Mouse (Mus musculus) embryonic facial prominence, embryonic 11.5 days (tissue): Measurements from ENCODE around the gene Btaf1. TPM values are rescaled to one million over a fixed set of nuclear protein-coding genes. Genes with fewer than 3 reads are reported as not detected.

Source experiments
- ATAC-seq: fragments of 200-750 bp; cut with Nextera tagmentation; replicated peaks from 2 replicates; pipeline ENCODE4 v1.8.0; 2017; ENCODE audit warnings: low read depth; ENCODE audit not compliant: insufficient number of reproducible peaks, low FRiP score, low TSS enrichment
- DNase-seq: peaks from one replicate; pipeline ENCODE4 v3.0.0-alpha.2; 2015; ENCODE audit warnings: low spot score
- H3K27ac ChIP-seq: fragments of 300-500 bp; sonication (generic); replicated peaks from 2 replicates; pipeline ENCODE4 v1.5.1; 2014; ENCODE audit warnings: mild to moderate bottlenecking, low read depth, low read length, control low read depth
- H3K27me3 ChIP-seq: fragments of 300-500 bp; sonication (generic); 2 replicates; pipeline ENCODE4 v1.6.1; 2014; ENCODE audit warnings: mild to moderate bottlenecking, low read length, moderate library complexity, mixed read lengths; ENCODE audit not compliant: control insufficient read depth, insufficient read depth
- H3K36me3 ChIP-seq: fragments of 300-500 bp; sonication (generic); replicated peaks from 2 replicates; pipeline ENCODE4 v1.6.1; 2014; ENCODE audit warnings: low read depth, mild to moderate bottlenecking, low read length, moderate library complexity, mixed read lengths; ENCODE audit not compliant: control insufficient read depth, insufficient read depth
- H3K4me1 ChIP-seq: fragments of 300-500 bp; sonication (generic); 2 replicates; pipeline ENCODE4 v1.6.1; 2014; ENCODE audit warnings: low read length, mixed read lengths; ENCODE audit not compliant: control insufficient read depth, insufficient read depth
- H3K4me2 ChIP-seq: fragments of 300-500 bp; sonication (generic); 2 replicates; pipeline ENCODE4 v1.6.1; 2014; ENCODE audit warnings: low read depth, mild to moderate bottlenecking, control low read depth, low read length, moderate library complexity
- H3K4me3 ChIP-seq: fragments of 300-500 bp; sonication (generic); 2 replicates; pipeline ENCODE4 v1.5.1; 2014; ENCODE audit warnings: low read depth, low read length, control low read depth
- H3K9ac ChIP-seq: fragments of 300-500 bp; sonication (generic); replicated peaks from 2 replicates; pipeline ENCODE4 v1.6.1; 2014; ENCODE audit warnings: mild to moderate bottlenecking, control low read depth, low read length
- H3K9me3 ChIP-seq: fragments of 300-500 bp; sonication (generic); replicated peaks from 2 replicates; pipeline ENCODE4 v1.6.1; 2016; ENCODE audit warnings: mild to moderate bottlenecking, low read length, inconsistent platforms, mixed read lengths; ENCODE audit not compliant: control insufficient read depth
- WGBS: fragments of 180-500 bp; shearing (Covaris S2); extraction: QIAGEN DNeasy Blood & Tissue Kit; methylation state at CpG from one replicate; pipeline ENCODE4 v1.1.7; 2014; 5-methylcytosine and 5-hydroxymethylcytosine counted together
- polyA plus RNA-seq: library from polyadenylated mRNA; unstranded; fragments of >200 nt; fragmentation: Nextera tagmentation; extraction: Ambion mirVana; gene quantifications from 2 replicates; pipeline ENCODE4 v1.2.1, GENCODE M21; 2014

Gene Btaf1
- polyA plus RNA-seq, 1 experiment from 2014 or later = 17.9 TPM

DNA sequence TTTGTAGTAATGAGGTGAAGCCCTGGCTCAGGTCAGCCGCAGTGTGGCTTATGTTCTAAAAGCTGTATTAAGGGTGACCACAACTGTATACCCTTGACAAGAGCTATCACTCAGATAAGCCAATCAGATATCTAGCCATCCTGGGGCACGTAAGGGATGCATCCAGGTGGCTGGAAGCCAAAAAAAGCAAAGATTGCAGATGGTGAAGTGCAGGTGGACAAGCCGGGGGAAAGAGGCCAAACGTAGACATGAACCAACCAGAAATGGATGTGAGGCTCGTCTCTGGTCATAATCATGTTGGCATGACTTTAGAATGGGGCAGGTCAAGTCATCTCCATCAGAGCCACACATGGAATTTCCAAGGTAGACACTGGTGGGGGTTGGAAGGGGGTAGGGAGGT, 105.6 kb downstream of the Btaf1 start:
- no peak for ATAC-seq
- H3K9ac ChIP-seq = no peak overlapping the region
- H3K36me3 ChIP-seq = no peaks in the 10 kb centered on the region
- 87% methylated on average over 5 of the region's 5 CpGs for WGBS
- DNase-seq = no peak
- no peaks in the 10 kb centered on the region for H3K4me1 ChIP-seq
- H3K4me2 ChIP-seq = no peak overlapping the region
- no peak overlapping the region for H3K27ac ChIP-seq
- no peak overlapping the region for H3K4me3 ChIP-seq
- H3K9me3 ChIP-seq = no peaks in the 10 kb centered on the region
- H3K27me3 ChIP-seq = no peaks in the 10 kb centered on the region

DNA sequence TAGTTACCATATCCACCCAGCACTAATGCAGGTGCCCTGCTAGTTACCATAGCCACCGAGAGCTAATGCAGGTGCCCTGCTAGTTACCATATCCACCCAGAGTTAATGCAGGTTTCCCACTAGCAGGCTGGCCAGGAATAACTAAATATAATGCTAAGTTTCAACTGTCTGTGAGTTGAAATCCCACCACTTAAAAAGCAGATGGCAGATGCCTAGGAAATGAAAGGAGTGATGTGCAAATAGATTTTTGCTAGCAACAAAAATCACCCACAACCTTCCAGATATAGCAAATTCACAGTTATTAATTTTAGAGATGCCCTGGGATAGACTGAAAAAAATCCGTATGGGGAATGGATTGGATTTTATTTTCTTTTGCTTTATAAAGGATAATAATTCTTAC, 106.5 kb downstream of the Btaf1 start:
- H3K36me3 ChIP-seq = no peaks in the 10 kb centered on the region
- no peaks in the 10 kb centered on the region for H3K27me3 ChIP-seq
- DNase-seq (no peak), ATAC-seq (no peak)
- H3K27ac ChIP-seq = no peak overlapping the region
- H3K9me3 ChIP-seq = no peaks in the 10 kb centered on the region
- no peaks in the 10 kb centered on the region for H3K4me1 ChIP-seq
- H3K9ac ChIP-seq = no peak overlapping the region
- H3K4me3 ChIP-seq = no peak overlapping the region
- 85% methylated on average over 2 of the region's 2 CpGs for WGBS
- H3K4me2 ChIP-seq = no peak overlapping the region

DNA sequence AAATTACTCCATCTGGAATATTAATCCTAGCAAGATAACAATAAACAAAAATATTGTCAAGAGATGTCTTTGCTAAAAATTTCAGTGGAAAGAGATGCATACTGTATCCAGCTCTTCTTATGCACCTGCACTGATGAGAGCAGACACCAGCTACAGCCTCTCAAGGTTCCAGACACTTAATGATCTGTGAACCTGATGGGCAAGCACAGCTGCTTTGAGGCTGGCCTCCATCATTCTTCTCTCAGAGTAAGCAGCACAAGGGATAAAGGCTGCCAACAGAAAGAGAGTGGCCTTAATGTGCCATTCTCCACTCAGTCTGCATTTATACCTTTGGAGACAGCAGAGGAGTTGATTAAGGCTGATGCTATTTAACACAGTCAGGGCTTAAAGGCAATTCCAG, 115.0 kb downstream of the Btaf1 start:
- H3K27me3 ChIP-seq = no peaks in the 10 kb centered on the region
- H3K9me3 ChIP-seq = no peaks in the 10 kb centered on the region
- H3K4me1 ChIP-seq = no peaks in the 10 kb centered on the region
- H3K4me2 ChIP-seq = no peak overlapping the region
- H3K9ac ChIP-seq = no peak overlapping the region
- no peak overlapping the region for H3K4me3 ChIP-seq
- no peak overlapping the region for H3K27ac ChIP-seq
- no peak for DNase-seq
- H3K36me3 ChIP-seq = no peaks in the 10 kb centered on the region
- ATAC-seq = no peak

DNA sequence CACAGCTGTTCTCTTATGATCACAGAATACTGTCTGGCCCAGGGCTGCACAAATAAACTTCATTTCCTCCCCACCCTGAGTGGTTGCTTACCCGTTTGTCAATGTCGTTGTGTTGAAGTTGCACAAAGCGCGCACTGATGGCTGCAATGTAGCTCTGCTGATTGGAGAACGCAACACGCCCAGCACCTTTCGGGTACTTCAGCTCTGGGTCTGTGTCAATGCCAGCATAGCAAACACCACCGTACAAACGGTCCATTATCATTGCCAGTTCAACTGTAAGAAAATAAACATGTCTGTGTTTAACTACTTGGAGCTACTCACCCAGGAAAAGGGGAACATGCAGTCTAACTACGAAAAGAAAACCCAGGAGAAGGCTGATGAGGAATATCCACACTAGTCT, 118.6 kb downstream of the Btaf1 start:
- Histone ChIP-seq H3K4me3 (no peak overlapping the region), H3K4me1 (no peaks in the 10 kb centered on the region), H3K4me2 (no peak overlapping the region), H3K27ac (no peak overlapping the region), H3K9ac (no peak overlapping the region), H3K27me3 (no peaks in the 10 kb centered on the region), H3K36me3 (no peaks in the 10 kb centered on the region), H3K9me3 (no peaks in the 10 kb centered on the region)
- 92% methylated on average over 10 of the region's 10 CpGs for WGBS
- no peak for ATAC-seq
- DNase-seq = no peak

DNA sequence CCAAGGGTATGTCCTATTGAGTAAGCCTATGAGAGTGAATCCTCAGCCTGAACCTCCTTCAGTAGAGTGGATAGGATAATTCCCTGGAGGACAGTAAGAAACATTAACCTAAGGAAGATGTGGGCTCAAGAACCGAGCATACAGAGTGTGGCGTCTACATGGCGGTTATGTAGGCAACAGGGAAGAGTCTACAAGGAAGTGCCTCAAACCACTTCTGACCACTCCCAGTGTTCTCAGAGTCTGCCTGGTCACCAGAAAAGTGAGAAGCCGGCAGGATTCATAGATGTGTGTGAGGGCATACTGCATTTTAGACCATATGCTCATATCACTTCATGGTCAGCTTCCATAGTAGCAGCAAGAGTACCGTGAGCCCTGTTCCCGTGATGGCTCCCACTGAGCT, 122.6 kb downstream of the Btaf1 start:
- 90% methylated on average over 6 of the region's 6 CpGs for WGBS
- no peak for ATAC-seq
- Histone ChIP-seq H3K36me3 (no peaks in the 10 kb centered on the region), H3K9ac (no peak overlapping the region), H3K27ac (no peak overlapping the region), H3K4me3 (no peak overlapping the region), H3K4me1 (no peaks in the 10 kb centered on the region), H3K4me2 (no peak overlapping the region), H3K9me3 (no peaks in the 10 kb centered on the region), H3K27me3 (no peaks in the 10 kb centered on the region)
- DNase-seq = no peak

DNA sequence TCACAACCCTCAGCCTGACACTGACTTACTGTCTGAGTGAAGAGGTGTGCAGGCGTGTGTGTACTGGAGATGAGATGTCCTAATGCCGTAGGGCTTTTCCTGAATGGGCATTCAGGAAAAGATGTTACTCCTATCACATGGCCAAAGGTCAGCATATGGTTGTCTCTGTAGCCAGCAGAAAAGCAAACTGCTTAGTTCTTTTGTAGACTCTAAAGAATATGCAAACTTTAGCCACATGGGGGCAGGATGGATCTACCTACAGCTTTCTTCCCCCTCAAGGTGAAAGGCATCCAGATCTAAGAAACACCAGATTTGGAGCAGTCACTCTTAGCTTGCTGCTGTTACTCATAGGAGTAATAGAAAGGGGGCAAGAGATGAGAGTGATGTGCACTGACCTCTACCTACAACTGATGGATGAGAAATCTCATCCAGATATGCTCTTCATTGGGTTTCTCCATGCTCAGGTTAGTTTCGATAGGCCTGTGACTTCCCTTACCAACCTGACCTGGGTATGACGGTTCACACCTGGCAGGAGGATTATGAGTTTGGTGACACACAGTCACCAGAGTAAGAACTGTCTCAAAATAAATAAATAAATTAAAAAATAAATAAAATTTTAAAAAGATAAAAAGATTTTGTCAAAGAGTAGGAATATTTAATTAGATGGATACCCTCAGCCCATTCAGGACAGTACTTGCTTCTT, 124.9 kb downstream of the Btaf1 start:
- Histone ChIP-seq H3K4me3 (no peak overlapping the region), H3K27me3 (no peaks in the 10 kb centered on the region), H3K27ac (no peak overlapping the region), H3K9ac (no peak overlapping the region), H3K4me1 (no peaks in the 10 kb centered on the region), H3K4me2 (no peak overlapping the region), H3K36me3 (no peaks in the 10 kb centered on the region), H3K9me3 (no peaks in the 10 kb centered on the region)
- WGBS = 65% methylated on average over 4 of the region's 4 CpGs
- ATAC-seq (no peak), DNase-seq (peak; percentile 78)

DNA sequence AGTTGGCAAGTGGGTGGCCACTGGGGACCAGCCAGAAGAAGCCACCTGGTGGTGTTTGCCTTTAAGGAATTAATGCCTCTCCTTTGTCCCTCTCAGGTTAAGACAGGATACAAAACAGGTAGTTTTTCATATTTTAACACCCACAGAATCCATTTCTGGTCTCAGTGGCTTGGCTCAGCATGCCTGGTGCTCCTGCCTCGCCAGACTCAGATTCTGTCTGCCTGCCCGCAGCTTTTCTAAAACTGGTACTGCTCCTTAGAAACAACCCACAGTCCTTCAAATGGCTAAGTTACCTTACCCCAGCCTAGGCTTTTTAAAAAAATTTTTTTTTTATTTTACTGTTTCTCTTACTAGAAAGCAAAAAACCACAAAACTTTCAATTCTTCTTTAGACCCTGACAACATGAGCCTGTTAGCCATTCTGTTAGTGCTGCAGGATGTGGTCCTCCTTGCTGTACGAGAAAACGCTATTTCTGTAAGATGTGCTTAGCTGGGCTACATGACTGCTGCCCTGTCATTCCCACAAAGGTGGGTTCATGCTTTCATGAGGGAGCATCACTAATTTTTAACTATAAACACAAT, 130.2 kb downstream of the Btaf1 start:
- Histone ChIP-seq H3K36me3 (no peaks in the 10 kb centered on the region), H3K27ac (no peak overlapping the region), H3K9ac (no peak overlapping the region), H3K27me3 (no peaks in the 10 kb centered on the region), H3K4me2 (no peak overlapping the region), H3K4me3 (no peak overlapping the region), H3K9me3 (no peaks in the 10 kb centered on the region), H3K4me1 (no peaks in the 10 kb centered on the region)
- no peak for ATAC-seq
- no peak for DNase-seq
- 79% methylated on average over 4 of the region's 4 CpGs for WGBS

DNA sequence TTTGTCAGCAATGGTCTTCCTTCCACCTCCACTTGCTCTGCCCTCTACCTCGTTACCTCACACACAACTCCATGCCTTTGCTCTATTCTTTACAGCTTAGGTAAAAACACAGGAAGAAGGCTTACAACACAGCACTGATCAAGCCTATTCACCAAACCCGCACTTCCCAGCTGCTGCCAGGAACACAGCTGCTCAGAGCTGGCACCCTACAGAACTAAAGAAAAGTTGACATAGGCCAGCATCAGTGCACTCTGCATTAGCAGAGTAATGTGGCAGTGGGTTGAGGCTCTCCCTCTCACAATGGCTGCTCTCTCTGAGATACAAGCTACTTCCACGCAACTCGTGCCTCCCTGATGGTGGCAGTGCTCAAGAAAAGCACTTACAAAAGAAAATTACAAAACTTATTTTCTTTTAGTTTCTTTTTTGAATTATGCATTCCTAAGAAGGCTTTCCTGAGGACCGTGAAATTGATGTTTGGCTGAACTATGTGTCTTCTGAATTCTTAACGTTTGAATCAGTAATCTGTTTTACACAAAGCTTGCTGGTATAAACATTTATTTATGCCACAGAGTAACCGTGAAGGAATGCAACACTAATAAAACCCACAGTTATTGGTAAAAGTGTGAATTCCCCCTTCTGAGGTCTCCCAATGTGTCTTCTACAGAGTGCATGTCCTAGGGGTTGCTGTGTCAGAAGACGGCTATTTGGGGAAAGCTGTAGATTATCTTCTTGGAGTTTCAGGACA, 131.5 kb downstream of the Btaf1 start:
- Histone ChIP-seq H3K36me3 (no peaks in the 10 kb centered on the region), H3K4me1 (no peaks in the 10 kb centered on the region), H3K4me3 (no peak overlapping the region), H3K9ac (no peak overlapping the region), H3K27me3 (no peaks in the 10 kb centered on the region), H3K4me2 (no peak overlapping the region), H3K27ac (no peak overlapping the region), H3K9me3 (no peaks in the 10 kb centered on the region)
- ATAC-seq = no peak
- DNase-seq = no peak
- WGBS = 84% methylated on average over 8 of the region's 8 CpGs
